Mouse (Mus musculus) megakaryocyte, embryonic 14.5 days (primary cell): ENCODE results near the gene Sergef. TPM values are rescaled to one million over a fixed set of nuclear protein-coding genes. Genes with fewer than 3 reads are reported as not detected.

Experiments used
- H3K27me3 ChIP-seq: replicated peaks from 2 replicates; pipeline ENCODE3; 2012; ENCODE audit warnings: inconsistent platforms
- H3K36me3 ChIP-seq: replicated peaks from 2 replicates; pipeline ENCODE3; 2012; ENCODE audit warnings: low read length, inconsistent platforms, mixed read lengths
- H3K4me1 ChIP-seq: 2 replicates; pipeline ENCODE4 v1.6.1; 2012; ENCODE audit warnings: inconsistent platforms
- H3K4me3 ChIP-seq: replicated peaks from 2 replicates; pipeline ENCODE3; 2012; ENCODE audit warnings: moderate library complexity, mild to moderate bottlenecking, inconsistent platforms
- H3K9me3 ChIP-seq: 2 replicates; pipeline ENCODE4 v1.6.1; 2012; ENCODE audit warnings: inconsistent platforms
- FLI1 ChIP-seq: IDR thresholded peaks from 2 replicates; pipeline ENCODE4 v1.6.1; 2012; ENCODE audit warnings: low read length, inconsistent platforms, mixed read lengths
- GATA1 ChIP-seq: IDR thresholded peaks from 3 replicates; pipeline ENCODE4 v1.6.1; 2012; ENCODE audit warnings: mixed read lengths, low read length, inconsistent platforms, borderline replicate concordance
- polyA plus RNA-seq: library from polyadenylated mRNA; stranded (reverse); fragments of >175 nt; gene quantifications from 2 replicates; pipeline ENCODE4 v1.2.3, GENCODE M21; 2012; ENCODE audit warnings: low replicate concordance; ENCODE audit not compliant: insufficient read depth

Gene Sergef
- polyA plus RNA-seq, 1 experiment, result 2.4 TPM

DNA sequence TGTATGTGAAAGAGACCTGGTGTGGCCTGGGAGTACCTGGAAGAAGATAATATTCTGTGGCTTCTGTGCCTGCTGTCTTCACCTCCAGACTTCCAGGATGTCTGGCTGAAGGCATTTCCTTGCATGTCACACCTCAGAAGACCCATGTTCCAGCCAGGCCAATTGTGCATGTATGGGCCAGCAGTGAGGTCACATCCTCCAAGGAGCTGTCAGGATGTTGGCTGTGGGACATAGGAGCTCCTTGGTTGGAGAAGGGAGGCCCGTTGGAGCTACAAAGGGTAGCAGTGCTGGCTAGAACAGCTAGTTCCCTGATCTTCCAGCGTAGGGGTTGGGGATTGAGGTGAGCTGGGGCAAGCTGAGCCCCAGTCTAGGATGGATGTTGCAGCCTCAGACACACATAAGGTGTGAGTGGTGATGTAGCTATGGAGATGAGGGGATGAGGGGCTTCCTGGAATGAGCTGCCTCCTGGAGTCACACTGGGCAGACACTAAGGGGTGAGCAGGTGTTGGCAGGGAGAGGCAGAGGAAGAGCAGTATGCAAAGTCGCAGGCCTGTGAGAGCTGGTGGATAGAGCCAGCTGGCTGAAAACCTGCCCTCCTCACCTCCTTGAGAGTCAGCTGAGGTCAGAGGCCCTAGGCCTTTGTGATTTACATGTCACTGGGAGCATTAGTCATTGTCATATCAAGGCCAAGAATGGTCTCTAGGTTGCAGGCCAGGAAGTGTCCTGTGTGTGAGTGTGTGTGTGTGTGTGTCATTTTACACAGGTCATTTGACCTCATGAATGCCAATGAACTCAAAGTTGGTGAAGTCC is 238.0 kb downstream of the Sergef start:
- peaks cover 9% of the 10 kb centered on the region for H3K9me3 ChIP-seq
- no peak overlapping the region for H3K4me3 ChIP-seq
- peaks cover 23% of the 10 kb centered on the region for H3K4me1 ChIP-seq
- H3K36me3 ChIP-seq, result no peaks in the 10 kb centered on the region
- H3K27me3 ChIP-seq, result peaks cover 85% of the 10 kb centered on the region
- TF ChIP-seq FLI1 (no peak), GATA1 (no peak)

DNA sequence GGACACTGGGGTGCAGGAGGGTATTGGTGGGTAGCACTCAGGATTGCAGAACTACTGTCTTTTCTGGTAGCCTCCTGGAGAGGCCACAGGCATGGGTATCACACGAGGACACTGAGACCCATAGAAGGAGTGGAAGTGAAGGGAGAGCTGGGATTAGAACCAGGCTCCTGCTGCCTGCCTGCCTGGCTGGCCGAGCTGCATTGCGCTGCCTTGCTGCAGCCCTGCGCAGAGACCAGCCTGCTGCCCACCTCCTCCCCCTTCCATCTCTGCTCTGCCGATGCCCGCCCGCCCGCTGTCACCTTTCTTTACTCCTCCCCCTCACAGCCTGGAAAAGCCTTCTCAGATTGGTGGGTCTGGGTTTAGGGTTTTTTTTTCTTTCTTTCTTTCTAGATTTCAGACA is 239.3 kb downstream of the Sergef start:
- Histone ChIP-seq H3K4me3 (no peak overlapping the region), H3K4me1 (peaks cover 30% of the 10 kb centered on the region), H3K36me3 (no peaks in the 10 kb centered on the region), H3K9me3 (peaks cover 9% of the 10 kb centered on the region), H3K27me3 (peaks cover 85% of the 10 kb centered on the region)
- no peak for TF ChIP-seq GATA1
- TF ChIP-seq FLI1, result no peak

DNA sequence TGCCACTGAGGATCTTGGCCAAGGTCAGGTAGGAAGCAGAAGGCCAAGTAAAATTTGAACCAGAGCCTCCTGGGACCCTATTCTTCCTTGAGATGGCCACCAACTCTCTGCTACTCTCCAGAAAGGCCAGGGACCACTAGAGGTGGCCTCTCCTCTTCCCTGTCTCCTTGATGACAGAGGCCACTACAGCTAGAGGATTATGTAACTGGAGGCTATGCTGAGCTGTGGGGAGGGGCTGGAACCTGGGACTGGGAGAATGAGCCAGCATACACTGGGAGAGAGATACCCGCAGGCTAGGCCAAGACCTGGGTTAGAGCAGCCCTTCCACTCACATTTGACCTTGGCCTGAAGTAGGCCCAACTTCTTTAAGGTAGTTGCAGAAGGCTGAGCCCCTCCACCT is 239.9 kb downstream of the Sergef start:
- peaks cover 30% of the 10 kb centered on the region for H3K4me1 ChIP-seq
- H3K36me3 ChIP-seq, result no peaks in the 10 kb centered on the region
- H3K9me3 ChIP-seq, result peaks cover 9% of the 10 kb centered on the region
- TF ChIP-seq FLI1, result no peak
- H3K4me3 ChIP-seq, result no peak overlapping the region
- peaks cover 85% of the 10 kb centered on the region for H3K27me3 ChIP-seq

DNA sequence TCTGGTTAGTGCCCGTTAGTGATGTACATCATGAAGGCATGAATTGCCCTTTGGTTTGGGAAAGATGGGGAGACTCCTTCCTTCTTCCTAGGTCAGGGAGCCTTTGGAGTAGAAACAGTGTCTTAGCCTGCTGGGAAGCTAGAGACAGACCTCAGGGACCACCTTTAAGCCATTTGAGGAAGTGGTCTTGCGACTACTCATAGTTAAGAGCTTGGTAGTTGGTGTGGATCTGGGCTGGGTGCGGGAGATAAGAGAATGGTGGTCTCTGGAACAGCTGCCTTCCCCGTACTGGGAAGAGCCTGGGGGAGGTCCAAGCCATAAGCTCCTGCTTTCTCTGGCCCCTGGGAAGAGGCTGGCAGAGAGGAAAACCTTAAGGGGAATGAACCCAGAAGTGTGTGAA is 241.0 kb downstream of the Sergef start:
- peaks cover 36% of the 10 kb centered on the region for H3K4me1 ChIP-seq
- TF ChIP-seq GATA1 (no peak), FLI1 (no peak)
- peaks cover 86% of the 10 kb centered on the region for H3K27me3 ChIP-seq
- no peak overlapping the region for H3K4me3 ChIP-seq
- H3K9me3 ChIP-seq, result peaks cover 9% of the 10 kb centered on the region
- H3K36me3 ChIP-seq, result no peaks in the 10 kb centered on the region

DNA sequence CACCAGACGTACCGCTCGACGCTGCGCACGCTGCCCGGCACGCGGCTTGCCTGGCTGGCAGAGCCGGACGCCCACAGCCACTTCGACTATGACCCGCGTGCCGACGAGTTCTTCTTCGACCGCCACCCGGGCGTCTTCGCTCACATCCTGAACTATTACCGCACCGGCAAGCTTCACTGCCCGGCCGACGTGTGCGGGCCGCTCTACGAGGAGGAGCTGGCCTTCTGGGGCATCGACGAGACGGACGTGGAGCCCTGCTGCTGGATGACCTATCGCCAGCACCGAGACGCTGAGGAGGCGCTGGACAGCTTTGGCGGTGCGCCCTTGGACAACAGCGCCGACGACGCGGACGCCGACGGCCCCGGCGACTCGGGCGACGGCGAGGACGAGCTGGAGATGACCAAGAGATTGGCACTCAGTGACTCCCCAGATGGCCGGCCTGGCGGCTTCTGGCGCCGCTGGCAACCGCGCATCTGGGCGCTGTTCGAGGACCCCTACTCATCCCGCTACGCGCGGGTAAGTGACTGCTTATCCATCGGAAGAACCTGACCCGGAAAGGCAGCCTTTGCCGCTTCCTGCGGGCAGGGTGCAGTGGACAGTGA is 241.8 kb downstream of the Sergef start:
- H3K36me3 ChIP-seq, result no peaks in the 10 kb centered on the region
- H3K4me3 ChIP-seq, result peak overlapping the region; percentile 47
- H3K27me3 ChIP-seq, result peaks cover 84% of the 10 kb centered on the region
- TF ChIP-seq FLI1, result no peak
- TF ChIP-seq GATA1, result no peak
- peaks cover 9% of the 10 kb centered on the region for H3K9me3 ChIP-seq
- peaks cover 41% of the 10 kb centered on the region for H3K4me1 ChIP-seq

DNA sequence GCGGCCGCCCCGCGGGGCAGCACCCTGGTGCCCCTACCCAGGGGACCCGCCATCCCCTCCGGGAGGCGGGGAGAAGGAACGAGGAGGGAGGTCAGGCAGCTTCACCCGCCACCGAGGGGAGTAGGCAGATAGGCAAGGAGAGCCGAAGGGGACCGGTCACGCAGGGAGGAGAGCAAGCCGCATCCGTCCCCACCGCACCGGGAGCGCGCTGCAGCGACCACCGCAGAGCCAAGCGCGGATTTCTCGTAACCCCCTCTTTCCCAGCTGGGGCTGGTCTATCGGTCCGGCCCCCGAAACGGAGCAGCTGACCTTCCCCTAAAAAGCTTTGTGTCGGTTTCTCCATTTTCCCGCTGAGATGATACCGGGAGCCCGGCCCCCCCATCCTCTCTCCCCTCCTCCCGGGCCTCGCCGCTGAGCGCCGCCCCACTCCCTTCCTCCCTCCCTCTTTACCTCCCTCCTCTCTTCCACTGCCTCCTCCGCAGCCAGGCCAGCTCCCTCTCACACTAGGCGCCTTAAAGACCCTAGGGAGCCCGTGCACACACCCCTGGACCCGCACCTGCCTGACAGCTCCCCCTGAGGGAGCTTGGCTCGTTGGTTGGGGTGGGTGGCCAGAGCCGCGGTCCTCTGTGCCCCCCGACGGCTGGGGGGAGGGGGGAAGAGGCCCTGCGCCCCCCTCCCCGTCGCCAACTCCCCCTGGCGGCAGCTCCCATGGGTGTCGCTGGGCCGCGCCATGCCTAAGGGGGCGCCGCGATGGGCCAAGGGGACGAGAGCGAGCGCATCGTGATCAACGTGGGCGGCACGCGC is 242.5 kb downstream of the Sergef start:
- peaks cover 41% of the 10 kb centered on the region for H3K4me1 ChIP-seq
- H3K9me3 ChIP-seq, result peaks cover 9% of the 10 kb centered on the region
- peaks cover 84% of the 10 kb centered on the region for H3K27me3 ChIP-seq
- H3K4me3 ChIP-seq, result peak overlapping the region; percentile 47
- H3K36me3 ChIP-seq, result no peaks in the 10 kb centered on the region
- TF ChIP-seq FLI1 (no peak), GATA1 (no peak)

DNA sequence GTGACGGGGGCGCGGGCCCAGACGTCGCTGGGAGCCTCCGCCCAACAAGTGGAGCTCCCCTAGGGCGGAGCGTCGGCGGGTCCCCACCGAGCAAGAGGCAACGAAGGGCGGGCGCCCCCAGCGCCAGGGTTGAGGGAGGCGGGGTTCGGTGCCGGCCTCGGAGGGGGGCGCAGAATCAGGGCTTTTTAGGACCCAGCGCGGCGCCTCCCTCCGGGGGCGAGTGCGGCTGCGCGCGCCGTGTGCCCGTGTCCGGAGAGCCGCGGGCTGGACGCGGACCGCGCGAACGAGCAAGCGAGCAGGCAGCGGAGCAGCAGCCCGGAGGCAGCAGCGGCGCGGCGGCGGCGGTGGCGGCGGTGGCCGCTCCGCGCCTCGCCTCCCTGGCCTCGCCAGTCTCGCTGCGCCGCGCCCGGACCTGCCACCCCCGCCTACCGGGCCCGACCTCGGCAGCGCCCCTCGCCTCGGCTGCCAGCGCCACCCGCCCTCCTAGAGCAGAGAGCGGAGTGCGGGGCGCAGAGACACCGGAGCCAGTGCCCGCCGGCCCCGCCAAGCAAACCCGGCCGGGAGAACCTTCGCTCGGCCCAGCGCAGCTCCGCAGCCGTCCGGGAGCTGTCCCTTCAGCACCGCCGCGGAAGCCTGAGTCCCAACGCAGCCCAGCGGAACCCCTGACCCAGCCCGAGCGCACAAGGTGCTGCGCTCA is 243.2 kb downstream of the Sergef start, which contains the start of gene Kcnc1:
Gene Kcnc1 (plus strand): TSS at position 267 of the 697 bp plus-strand sequence.
- peak within 1 kb of the TSS; percentile 83 for H3K4me3 ChIP-seq
- H3K27me3 ChIP-seq, result peaks cover 84% of the 10 kb centered on the region
- H3K9me3 ChIP-seq, result peaks cover 9% of the 10 kb centered on the region
- no peaks in the 10 kb centered on the region for H3K36me3 ChIP-seq
- TF ChIP-seq GATA1 (no peak), FLI1 (no peak)
- H3K4me1 ChIP-seq, result peaks cover 48% of the 10 kb centered on the region

DNA sequence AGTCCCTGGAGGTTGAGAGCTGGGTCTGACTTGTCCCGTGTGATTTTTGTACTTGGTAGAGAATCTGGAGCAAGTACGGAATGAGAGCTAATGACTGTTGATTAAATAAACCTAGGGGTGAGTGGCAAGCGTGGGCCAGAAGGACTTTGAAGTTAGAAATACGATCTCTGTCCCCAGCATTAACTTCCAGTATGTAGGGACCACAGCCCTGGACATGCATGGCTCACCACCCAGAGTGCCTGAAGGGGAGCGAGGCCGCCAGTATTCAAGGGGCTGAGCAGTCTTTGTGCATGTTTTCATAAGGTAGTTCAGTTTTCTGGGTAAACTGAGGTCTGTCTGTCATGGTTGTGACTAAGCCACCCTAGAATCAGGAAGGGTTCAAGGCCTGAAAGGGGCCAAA is 244.0 kb downstream of the Sergef start:
- peaks cover 9% of the 10 kb centered on the region for H3K9me3 ChIP-seq
- no peak for TF ChIP-seq GATA1
- no peak for TF ChIP-seq FLI1
- H3K4me3 ChIP-seq, result no peak overlapping the region
- peaks cover 49% of the 10 kb centered on the region for H3K4me1 ChIP-seq
- peaks cover 82% of the 10 kb centered on the region for H3K27me3 ChIP-seq
- H3K36me3 ChIP-seq, result no peaks in the 10 kb centered on the region

DNA sequence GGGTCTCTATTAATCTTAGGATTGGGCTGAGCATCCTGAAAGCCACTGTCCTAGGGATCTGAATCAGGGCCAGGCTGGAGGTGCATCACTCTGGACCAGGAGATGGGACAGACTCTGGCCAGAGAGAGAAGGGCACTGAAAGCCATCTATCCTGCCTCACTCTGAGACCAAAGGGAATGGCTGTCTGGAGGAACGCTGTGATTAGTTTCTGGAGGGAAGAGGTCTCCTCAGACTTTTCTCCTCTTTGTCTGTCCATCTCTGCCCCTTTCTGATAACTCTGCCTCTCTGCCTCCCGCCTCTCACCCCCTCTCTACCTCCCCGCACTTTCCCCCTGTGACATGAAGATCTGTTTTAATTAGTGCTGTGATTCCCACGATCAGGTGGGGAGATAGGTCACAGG is 244.7 kb downstream of the Sergef start:
- peaks cover 49% of the 10 kb centered on the region for H3K4me1 ChIP-seq
- H3K36me3 ChIP-seq, result no peaks in the 10 kb centered on the region
- H3K27me3 ChIP-seq, result peaks cover 77% of the 10 kb centered on the region
- no peak overlapping the region for H3K4me3 ChIP-seq
- TF ChIP-seq GATA1 (no peak), FLI1 (no peak)
- H3K9me3 ChIP-seq, result peaks cover 9% of the 10 kb centered on the region
